Mouse (Mus musculus) ES-Bruce4 (cell line): ENCODE data around the gene Ltc4s.
A peak's percentile ranks its signal among the peaks of the same experiment; 100 is the strongest.

Source experiments
- CTCF ChIP-seq: IDR thresholded peaks from one replicate; pipeline ENCODE4 v1.8.1; 2011; ENCODE audit warnings: low read depth, low read length
- EP300 ChIP-seq: IDR thresholded peaks from 2 replicates; pipeline ENCODE4 v1.6.1; 2011; ENCODE audit warnings: low read depth, low read length; ENCODE audit not compliant: insufficient read depth
- POLR2A ChIP-seq: IDR thresholded peaks from one replicate; pipeline ENCODE4 v1.8.1; 2011; ENCODE audit warnings: low read length; ENCODE audit not compliant: insufficient read depth

DNA sequence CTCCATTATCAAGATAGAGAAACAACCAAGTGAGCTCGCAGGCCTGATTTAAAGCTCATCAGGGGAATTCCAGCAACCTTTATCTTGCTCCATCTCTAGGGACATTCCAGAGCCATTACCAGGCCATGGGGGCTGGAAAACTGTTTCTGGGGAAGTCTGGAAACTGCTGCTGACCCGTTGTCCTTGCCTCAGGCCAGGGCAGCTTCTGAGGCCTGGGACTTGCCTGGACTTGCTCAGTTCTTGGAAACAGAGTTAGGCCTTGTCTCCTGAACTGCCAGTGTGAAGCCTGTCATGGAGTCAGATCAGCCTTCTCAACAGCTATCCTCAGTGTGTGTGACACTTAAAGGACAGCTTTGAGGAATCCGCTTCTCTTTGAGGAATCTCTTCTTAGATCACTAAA is 13.8 kb upstream of the Ltc4s start:
- TF ChIP-seq EP300: peak; percentile 99
- TF ChIP-seq POLR2A: no peak
- no peak for TF ChIP-seq CTCF
